Mouse (Mus musculus) megakaryocyte progenitor cell, adult 5-6 weeks (primary cell): Measurements from ENCODE around the gene Gm49450. TPM values are rescaled to one million over a fixed set of nuclear protein-coding genes. Genes with fewer than 3 reads are reported as not detected.

Source experiments
- ATAC-seq: replicated peaks from 2 replicates; pipeline ENCODE4 v1.8.0; 2016; ENCODE audit warnings: mild to moderate bottlenecking, moderate TSS enrichment, inconsistent platforms; ENCODE audit not compliant: poor library complexity
- total RNA-seq, 2 experiments: library from RNA; stranded (forward) in 1 of 2; stranded (reverse) in 1 of 2; fragments of 157-497, 149-512 nt in 1 of 2; fragments of 200-1000 nt in 1 of 2; gene quantifications; 2 replicates each; pipeline versions ENCODE4 v1.2.3 to v1.2.4; 2015 to 2017

Gene Gm49450
- total RNA-seq, 2 experiments from 2014 or later, result 0.69 TPM; not detected in 1

DNA sequence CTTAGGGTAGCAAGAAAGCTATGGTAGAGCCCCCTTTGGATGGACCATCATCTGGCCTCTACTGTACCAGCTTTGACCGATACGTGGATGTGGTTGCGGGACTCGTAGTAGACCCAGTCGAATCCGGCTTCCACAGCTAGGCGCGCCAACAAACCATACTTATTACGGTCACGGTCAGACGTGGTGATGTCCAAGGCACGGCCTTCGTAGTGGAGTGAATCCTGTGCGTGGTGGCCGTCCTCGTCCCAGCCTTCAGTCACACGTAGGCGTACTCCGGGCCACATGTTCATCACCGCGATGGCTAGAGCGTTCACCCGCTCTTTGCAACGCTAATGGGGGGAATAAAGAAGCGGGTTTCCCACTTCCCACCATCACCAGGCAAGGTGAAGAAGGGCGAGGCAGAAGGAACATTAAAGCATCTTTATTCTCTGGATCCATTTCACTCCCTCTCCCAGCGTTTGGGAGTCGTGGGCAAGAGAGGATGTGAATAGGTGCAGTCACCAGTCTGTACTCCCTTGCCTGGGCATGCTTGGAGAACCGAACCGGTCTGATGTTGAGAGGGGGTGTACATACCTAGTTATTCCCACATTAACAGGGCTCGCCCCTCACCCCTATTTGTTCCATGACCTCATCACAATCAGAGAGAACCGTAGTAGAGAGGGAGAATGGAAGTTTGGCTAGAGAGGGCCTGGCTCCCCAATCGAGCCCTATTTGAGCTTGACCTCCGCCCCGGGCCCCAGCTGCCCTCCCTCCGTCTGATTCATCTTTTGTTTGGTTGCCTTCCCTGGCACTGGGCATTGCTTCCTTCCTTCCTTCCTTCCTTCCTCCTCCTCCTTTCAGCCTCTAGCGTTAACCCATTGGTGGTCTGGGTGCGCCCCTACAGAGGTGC lies 58.4 kb downstream of the Gm49450 start:
- ATAC-seq, result no peak

DNA sequence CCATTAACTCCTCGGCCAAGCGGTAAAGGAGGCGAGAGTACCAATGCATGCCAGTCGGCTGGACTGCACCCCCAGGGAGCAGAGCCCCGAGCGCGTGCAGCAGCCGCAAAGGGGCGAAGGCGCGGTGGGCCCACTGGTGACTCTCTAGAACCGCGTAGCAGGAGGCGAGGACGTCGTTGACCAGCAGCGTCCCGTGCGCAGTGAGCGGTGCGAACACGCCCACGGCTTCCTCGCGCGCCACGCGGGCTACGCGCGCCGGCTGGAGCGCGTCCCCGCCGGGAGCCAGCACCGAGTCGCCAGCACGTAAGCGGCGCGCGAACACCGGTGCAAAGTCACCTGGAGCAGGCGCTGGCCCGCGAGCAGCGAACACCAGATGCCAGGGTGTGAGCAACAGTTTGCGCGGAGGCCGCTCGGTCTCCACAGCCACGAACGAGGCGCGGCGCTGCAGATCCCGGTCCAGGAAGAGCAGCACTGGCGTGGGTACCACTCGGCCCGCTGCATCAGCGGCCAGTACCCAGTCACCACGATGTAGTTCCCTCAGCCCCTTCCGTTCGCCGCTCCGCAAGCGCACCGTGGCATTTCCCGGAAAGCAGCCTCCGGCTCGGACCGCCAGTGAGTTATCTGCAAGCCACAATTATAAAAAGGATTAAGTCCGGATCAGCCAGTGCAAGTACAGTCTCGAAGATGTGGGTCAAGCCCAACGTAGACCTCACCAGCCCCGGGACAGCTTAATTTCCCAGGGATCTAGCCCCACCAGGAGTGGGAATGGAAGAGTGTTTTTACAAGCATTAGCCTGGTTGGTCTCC lies 59.2 kb downstream of the Gm49450 start, which contains the start of gene Rhebl1:
Rhebl1 (minus strand) TSS at position 601 of the 806 bp plus-strand sequence.
- ATAC-seq, result no peak

DNA sequence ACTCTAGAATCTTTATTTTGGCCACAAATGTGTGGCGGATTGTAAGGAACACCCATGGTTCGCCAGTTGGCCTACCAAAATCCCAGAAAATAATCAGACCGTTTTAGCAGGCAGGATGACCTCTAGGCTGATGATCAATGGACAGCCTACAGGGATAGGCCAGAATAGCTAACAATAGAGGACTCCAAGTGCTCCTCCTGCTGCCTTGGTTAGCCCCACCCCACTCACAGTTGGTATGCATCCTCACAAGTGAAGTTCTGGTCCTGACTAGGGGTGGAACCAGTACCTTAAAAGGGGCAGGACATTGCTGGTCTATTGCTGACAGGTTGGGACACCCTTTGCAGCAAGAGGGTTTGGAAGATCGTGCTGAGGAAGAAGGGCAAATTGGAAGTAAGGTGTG lies 60.3 kb downstream of the Gm49450 start:
- no peak for ATAC-seq

DNA sequence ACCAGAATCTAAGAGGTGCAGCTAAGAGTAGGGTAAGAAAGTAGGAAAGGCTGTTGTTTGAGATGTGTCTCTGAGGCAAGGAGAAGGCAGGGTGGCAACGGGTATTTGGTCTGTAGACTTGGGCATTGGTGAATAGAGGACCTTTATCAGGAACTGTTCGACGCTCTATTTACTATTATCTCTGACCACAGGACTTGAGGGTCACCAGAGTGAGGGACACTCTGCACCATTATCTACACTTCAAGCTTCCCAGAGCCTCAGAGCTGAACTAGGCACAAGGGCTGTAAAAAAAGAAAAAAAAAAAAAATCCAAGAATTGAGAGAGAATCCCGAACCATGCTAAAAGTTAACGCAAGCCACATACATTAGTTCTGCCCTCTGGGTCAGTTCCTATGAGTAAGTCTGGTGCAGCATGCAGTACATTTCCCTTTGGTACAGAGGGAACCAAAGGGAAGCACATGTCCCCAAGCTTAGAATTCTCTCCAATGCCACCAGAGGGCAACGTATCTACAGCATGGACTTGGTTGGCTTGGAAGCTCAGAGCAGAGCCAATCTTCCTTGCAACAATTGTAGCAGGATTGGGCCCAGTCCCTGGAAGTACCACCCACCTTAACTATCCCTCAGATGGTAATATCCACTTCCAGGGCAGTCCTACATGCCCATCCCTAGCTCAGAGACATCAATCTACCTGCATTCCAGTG lies 61.3 kb downstream of the Gm49450 start:
- ATAC-seq, result peak; percentile 96

DNA sequence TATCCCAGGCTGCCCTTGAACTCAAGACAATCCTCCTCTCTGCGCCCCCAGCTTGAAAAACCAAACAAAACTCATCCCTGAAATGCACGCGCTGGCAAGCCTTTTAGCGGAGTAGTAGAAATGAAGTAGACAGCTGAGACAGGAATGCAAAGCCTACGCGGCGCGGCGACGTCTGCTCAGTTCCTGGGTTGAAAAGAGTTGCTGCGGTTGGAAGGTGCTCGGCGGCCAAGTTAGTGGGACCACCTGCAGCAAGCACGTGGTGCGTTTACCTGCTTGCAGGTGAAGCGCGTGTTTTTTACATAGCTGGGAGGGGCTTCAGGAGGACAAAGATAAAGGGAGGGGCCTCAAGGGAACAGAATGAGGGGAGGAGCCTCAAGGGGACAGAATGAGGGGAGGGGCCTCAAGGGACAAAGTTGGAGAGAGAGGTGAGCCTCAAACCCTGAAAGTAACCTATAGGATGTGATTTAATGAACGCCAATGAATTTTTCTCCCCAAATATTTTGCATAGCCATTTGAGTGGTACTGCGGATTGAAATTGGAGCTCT lies 62.1 kb downstream of the Gm49450 start:
- no peak for ATAC-seq

DNA sequence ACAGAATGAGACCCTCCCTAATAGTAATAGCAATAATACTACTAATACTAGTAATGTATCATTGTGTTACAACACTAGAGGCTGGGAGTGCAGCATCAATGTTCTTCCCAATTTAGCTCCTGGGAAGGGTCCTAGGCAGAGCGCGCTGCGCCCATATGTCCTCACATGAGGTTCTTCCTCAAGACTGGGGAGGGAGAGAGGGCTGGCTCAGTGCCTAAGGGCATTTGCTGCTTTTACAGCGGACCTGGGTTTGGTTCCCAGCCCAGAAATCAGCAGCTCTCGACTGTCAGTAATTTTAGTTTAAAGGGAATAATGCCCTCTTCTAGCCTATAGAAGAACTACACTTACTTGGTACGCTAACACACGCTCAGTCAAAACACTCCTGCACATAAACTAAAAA lies 65.8 kb downstream of the Gm49450 start:
- ATAC-seq, result no peak

DNA sequence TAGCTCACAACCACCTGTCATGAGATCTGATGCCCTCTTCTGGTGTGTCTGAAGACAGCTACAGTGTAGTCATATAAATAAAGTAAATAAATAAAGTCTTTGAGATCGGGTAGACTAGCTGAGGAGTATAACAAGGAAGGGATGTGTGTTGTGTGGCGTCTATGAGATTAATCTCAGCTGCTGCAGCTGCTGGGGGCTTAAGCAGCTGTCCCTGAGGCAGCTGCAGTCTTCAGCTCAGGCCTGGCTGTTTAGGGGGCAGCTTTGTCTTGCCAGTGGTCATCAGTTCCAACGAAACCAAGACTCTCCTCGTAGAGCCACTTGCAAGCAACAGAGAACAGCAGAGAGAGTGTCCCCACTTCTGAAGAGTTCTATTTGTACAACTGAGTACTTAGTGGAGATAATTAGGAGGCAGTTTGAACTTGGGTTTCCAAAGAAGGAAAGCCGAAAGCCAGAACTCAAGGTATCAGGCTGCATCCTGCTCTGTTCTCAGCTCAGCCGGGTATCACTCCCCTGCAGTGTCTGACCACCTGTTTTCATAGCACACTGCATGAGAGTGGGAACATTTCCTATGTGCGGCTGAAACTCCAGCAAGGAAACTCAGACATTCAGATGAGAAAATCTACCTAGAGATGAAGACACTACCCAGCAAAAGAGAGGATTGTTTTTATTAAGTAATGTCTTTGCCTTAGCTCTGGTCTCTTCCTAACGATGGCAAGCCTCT lies 66.5 kb downstream of the Gm49450 start:
- no peak for ATAC-seq

DNA sequence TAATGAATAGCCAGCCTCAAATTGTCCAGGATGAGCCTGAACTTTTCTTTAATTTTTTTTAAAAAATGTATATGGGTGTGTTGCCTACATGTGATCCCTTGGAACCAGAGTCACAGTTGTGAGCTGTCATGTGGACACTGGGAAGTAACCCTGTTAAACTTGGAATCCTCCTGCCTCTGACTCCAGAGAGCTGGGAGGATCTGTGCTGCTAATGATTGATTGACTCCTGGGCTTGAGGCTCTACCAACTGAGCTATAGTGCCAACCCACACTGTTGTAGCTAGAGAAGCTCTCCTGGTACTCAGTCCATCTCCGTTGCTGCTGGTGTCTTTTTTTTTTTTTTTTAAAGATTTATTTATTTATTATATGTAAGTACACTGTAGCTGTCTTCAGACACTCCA lies 69.2 kb downstream of the Gm49450 start:
- no peak for ATAC-seq

DNA sequence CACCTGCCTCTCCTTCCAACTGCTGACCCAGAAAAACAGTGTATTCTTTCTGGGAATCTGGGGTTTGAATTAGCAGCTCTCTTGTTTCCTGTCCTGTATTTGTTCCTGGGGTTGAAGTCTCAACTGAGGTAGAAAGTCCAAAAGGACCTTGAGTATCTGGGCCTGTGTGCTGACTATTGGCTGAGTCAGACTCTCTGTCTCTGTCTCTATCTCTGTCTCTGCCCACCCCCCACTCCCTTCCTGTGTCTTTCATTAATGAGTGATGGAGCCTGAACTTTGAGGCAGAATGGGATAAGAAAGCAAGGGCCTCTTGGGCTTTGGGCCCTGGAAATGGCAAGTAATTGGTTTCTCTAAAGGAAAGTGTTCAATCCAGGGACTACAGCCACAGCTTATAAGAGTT lies 69.7 kb downstream of the Gm49450 start:
- ATAC-seq, result no peak

Other genes starting within 250 kb of the Gm49450 start
- not detected in 2 replicates for gene Ccdc65, start 245.3 kb downstream of the Gm49450 start, total RNA-seq (2015)
- gene Ccdc65, start 245.3 kb downstream of the Gm49450 start, total RNA-seq (2017), result not detected in 2 replicates
- gene Fkbp11, start 225.4 kb downstream of the Gm49450 start, total RNA-seq (2015), result 45.2 and 50.0 TPM in 2 replicates
- gene Fkbp11, start 225.4 kb downstream of the Gm49450 start, total RNA-seq (2017), result 35.5 and 62.3 TPM in 2 replicates
- gene Arf3, start 190.3 kb downstream of the Gm49450 start, total RNA-seq (2015), result 32.3 and 35.2 TPM in 2 replicates
- gene Arf3, start 190.3 kb downstream of the Gm49450 start, total RNA-seq (2017), result 32.2 and 36.9 TPM in 2 replicates
- gene Wnt10b, start 175.4 kb downstream of the Gm49450 start, total RNA-seq (2015), result 0.22 TPM in 1 of 2 replicates, not detected in the other
- gene Wnt10b, start 175.4 kb downstream of the Gm49450 start, total RNA-seq (2017), result 0.54 TPM in 1 of 2 replicates, not detected in the other
- not detected in 2 replicates for gene Wnt1, start 163.7 kb downstream of the Gm49450 start, total RNA-seq (2015)
- not detected in 2 replicates for gene Wnt1, start 163.7 kb downstream of the Gm49450 start, total RNA-seq (2017)
- gene Ddn, start 144.1 kb downstream of the Gm49450 start, total RNA-seq (2015), result not detected in 2 replicates
- gene Ddn, start 144.1 kb downstream of the Gm49450 start, total RNA-seq (2017), result under 0.01 and 0.10 TPM in 2 replicates
- 38.4 and 50.6 TPM in 2 replicates for gene Prkag1, start 122.0 kb downstream of the Gm49450 start, total RNA-seq (2015)
- 97.3 and 105 TPM in 2 replicates for gene Prkag1, start 122.0 kb downstream of the Gm49450 start, total RNA-seq (2017)
- 38.5 and 43.3 TPM in 2 replicates for gene Kmt2d, start 82.3 kb downstream of the Gm49450 start, total RNA-seq (2015)
- gene Kmt2d, start 82.3 kb downstream of the Gm49450 start, total RNA-seq (2017), result 18.6 and 29.0 TPM in 2 replicates
- 10.7 and 17.8 TPM in 2 replicates for gene Rhebl1, start 59.0 kb downstream of the Gm49450 start, total RNA-seq (2015)
- gene Rhebl1, start 59.0 kb downstream of the Gm49450 start, total RNA-seq (2017), result 5.4 and 7.9 TPM in 2 replicates
- not detected in 2 replicates for gene Dhh, start 55.0 kb downstream of the Gm49450 start, total RNA-seq (2015)
- not detected in 2 replicates for gene Dhh, start 55.0 kb downstream of the Gm49450 start, total RNA-seq (2017)
- gene Lmbr1l, start 35.3 kb downstream of the Gm49450 start, total RNA-seq (2015), result 5.2 and 5.6 TPM in 2 replicates
- gene Lmbr1l, start 35.3 kb downstream of the Gm49450 start, total RNA-seq (2017), result 3.8 and 9.4 TPM in 2 replicates
- 2,787 and 2,962 TPM in 2 replicates for gene Tuba1b, start 19.0 kb downstream of the Gm49450 start, total RNA-seq (2015)
- gene Tuba1b, start 19.0 kb downstream of the Gm49450 start, total RNA-seq (2017), result 767 and 827 TPM in 2 replicates
- 30.3 and 33.5 TPM in 2 replicates for gene Tuba1a, start 152 bp upstream of the Gm49450 start, total RNA-seq (2015)
- 15.3 and 22.2 TPM in 2 replicates for gene Tuba1a, start 152 bp upstream of the Gm49450 start, total RNA-seq (2017)
- 187 and 190 TPM in 2 replicates for gene Tuba1c, start 76.3 kb upstream of the Gm49450 start, total RNA-seq (2015)
- 79.3 and 105 TPM in 2 replicates for gene Tuba1c, start 76.3 kb upstream of the Gm49450 start, total RNA-seq (2017)
- gene Prph, start 101.6 kb upstream of the Gm49450 start, total RNA-seq (2015), result 0.07 TPM in 1 of 2 replicates, not detected in the other
- not detected in 2 replicates for gene Prph, start 101.6 kb upstream of the Gm49450 start, total RNA-seq (2017)
- 28.0 and 30.5 TPM in 2 replicates for gene Troap, start 121.0 kb upstream of the Gm49450 start, total RNA-seq (2015)
- gene Troap, start 121.0 kb upstream of the Gm49450 start, total RNA-seq (2017), result 19.8 and 25.7 TPM in 2 replicates
- gene C1ql4, start 134.3 kb upstream of the Gm49450 start, total RNA-seq (2015), result not detected in 2 replicates
- gene C1ql4, start 134.3 kb upstream of the Gm49450 start, total RNA-seq (2017), result not detected in 2 replicates
- not detected in 2 replicates for gene Dnajc22, start 139.6 kb upstream of the Gm49450 start, total RNA-seq (2015)
- not detected in 2 replicates for gene Dnajc22, start 139.6 kb upstream of the Gm49450 start, total RNA-seq (2017)
- 0.27 TPM in 1 of 2 replicates, not detected in the other for gene Spats2, start 172.4 kb upstream of the Gm49450 start, total RNA-seq (2015)
- 0.25 and 0.44 TPM in 2 replicates for gene Spats2, start 172.4 kb upstream of the Gm49450 start, total RNA-seq (2017)